Mouse (Mus musculus) lung, postnatal 0 days (tissue): Measurements from ENCODE around the gene Olfr1414.
"Not testable (repeated sequence)": the region's sequence is repeated elsewhere in the genome, so short reads cannot be mapped to it uniquely, and the experiment has no call there.

Experiments
- CTCF ChIP-seq: IDR thresholded peaks from 2 replicates; pipeline ENCODE4 v1.5.1; 2016; ENCODE audit warnings: antibody characterized with exemption, mild to moderate bottlenecking
- EP300 ChIP-seq: IDR thresholded peaks from 2 replicates; pipeline ENCODE4 v1.6.1; 2016; ENCODE audit warnings: antibody characterized with exemption, mild to moderate bottlenecking, control low read depth

DNA sequence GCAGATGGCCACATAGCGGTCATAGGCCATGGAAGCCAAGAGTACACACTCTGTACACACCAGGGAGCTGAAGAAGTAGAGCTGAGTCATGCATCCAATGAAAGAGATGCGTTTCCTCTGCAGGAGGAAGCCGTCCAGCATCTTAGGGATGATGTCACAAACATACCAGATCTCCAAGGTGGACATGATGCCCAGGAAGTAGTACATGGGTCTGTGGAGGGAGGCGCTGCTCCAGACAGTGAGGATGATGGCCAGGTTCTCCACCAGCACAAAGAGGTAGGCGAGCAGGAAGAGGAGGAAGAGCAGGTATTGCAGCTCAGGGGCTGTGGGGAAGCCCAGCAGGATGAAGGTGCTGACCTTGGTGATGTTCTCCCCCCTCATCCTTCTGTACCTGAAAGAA lies 6.8 kb downstream of the Olfr1414 start:
- TF ChIP-seq CTCF, EP300: not testable (repeated sequence)
